Comparison of ENCODE assay signal across 8 mouse cellular contexts in the genomic region with DNA sequence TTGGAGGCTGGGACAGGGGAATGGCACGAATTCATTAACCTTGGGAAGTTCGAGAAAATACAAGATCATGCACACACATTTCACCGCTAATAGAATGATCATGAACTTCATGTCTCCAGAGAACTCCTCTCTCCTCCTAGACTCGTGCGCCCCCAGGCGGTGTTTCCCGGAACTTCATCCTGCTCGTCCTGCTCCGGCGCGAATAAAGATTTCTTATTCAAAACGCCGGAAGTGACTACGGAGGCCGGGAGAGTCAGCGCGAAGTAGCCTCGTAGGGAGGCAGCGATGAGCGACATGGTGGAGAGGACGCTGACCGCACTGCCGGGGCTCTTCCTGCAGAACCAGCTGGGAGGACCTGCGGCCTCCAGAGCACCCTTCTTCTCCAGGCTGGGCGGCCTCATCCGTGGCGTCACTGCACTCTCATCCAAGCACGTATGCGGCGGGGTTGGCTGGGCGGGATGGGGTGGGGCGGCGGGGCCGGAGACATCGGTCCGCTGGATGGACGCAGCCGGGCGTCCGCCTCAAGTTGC. TPM values are rescaled to one million over a fixed set of nuclear protein-coding genes. Genes with fewer than 3 reads are reported as not detected.
A peak's percentile ranks its signal among the peaks of the same experiment; 100 is the strongest.
DNase-seq lines count a peak whose midpoint lies in the region; ATAC-seq lines count a peak whose summit lies in the region.

Ap4e1 (plus strand) TSS at position 249 of the 530 bp plus-strand sequence.

- H3K4me2 ChIP-seq in hindbrain, embryonic 15.5 days = peak within 1 kb of the TSS; percentile 73

- peak; percentile 93 for DNase-seq in R1 (ENCODE audit: low read depth, low spot score)
- peak; percentile 97 to 98 for DNase-seq in cerebellum, postnatal 25 days
- DNase-seq in frontal cortex, postnatal 25 days (ENCODE audit: low spot score in 2 of 2) = peak; percentile 97 to 98
- peak; percentile 86 for DNase-seq in left cerebral cortex, adult 11 months (ENCODE audit: low spot score)
- peak; percentile 93 to 97 for DNase-seq in lung, postnatal 4 days
- DNase-seq in retina, postnatal 7 days (ENCODE audit: low read depth, low spot score) = peak; percentile 93
- DNase-seq in urinary bladder, adult 2 months (ENCODE audit: low spot score) = peak; percentile 99

- under 1% methylated on average over 40 of the region's 40 CpGs for WGBS in hindbrain, embryonic 15.5 days

- peak within 1 kb of the TSS; percentile 95 for H3K4me3 ChIP-seq in hindbrain, embryonic 15.5 days

- peak within 1 kb of the TSS; percentile 80 for H3K27ac ChIP-seq in hindbrain, embryonic 15.5 days (replicated peaks)

- peaks cover 14% of the 10 kb centered on the region for H3K4me1 ChIP-seq in hindbrain, embryonic 15.5 days (replicated peaks)

- H3K9me3 ChIP-seq in hindbrain, embryonic 15.5 days = no peaks in the 10 kb centered on the region

- H3K27me3 ChIP-seq in hindbrain, embryonic 15.5 days = no peaks in the 10 kb centered on the region

- peak within 1 kb of the TSS; percentile 92 for H3K9ac ChIP-seq in hindbrain, embryonic 15.5 days

- H3K36me3 ChIP-seq in hindbrain, embryonic 15.5 days = peaks cover 16% of the 10 kb centered on the region

- ATAC-seq in hindbrain, embryonic 15.5 days (ENCODE audit: low FRiP score, low read depth) = peak; percentile 94

RNA-seq across cellular contexts. Expression of gene Ap4e1, which starts in this region (rescaled TPM):
- 11.2 and 12.3 TPM in 2 replicates for polyA plus RNA-seq in hindbrain, embryonic 15.5 days (2015; fragmentation: Nextera tagmentation; extraction: Ambion mirVana)
- 7.1 and 7.6 TPM in 2 replicates for polyA plus RNA-seq in urinary bladder, adult 2 months (2012; rRNA removed)

Comparison
In these comparisons a context has a peak if more than half of its experiments do, and no peak if none do; other contexts are left out.
1. Peak in every context shown above with its lines: DNase-seq, ATAC-seq, H3K4me3 ChIP-seq and H3K27ac ChIP-seq.